In genomic region chr19:41846366-41847090, GRCm38 (mm10) we compare ENCODE assay signal across 8 mouse cellular contexts. TPM values are rescaled to one million over a fixed set of nuclear protein-coding genes. Genes with fewer than 3 reads are reported as not detected.
DNase-seq lines count a peak whose midpoint lies in the region; ATAC-seq and TF ChIP-seq lines count a peak whose summit lies in the region.

No protein-coding gene starts in this region.

- H3K4me1 ChIP-seq in erythroblast, embryonic 14.5 days (ENCODE audit: control insufficient read depth): peaks cover 70% of the 10 kb centered on the region
- H3K4me1 ChIP-seq in G1E (ENCODE audit: insufficient read depth, low read depth, low read length): peaks cover 58% of the 10 kb centered on the region
- peaks cover 23% of the 10 kb centered on the region for H3K4me1 ChIP-seq in embryonic facial prominence, embryonic 12.5 days
- peaks cover 49% of the 10 kb centered on the region for H3K4me1 ChIP-seq in liver, embryonic 15.5 days (replicated peaks)
- H3K4me1 ChIP-seq in stomach, postnatal 0 days (replicated peaks; ENCODE audit: control insufficient read depth, insufficient read depth): no peaks in the 10 kb centered on the region

- peaks cover 11% of the 10 kb centered on the region for H3K36me3 ChIP-seq in erythroblast, embryonic 14.5 days (ENCODE audit: control insufficient read depth)
- peaks cover 33% of the 10 kb centered on the region for H3K36me3 ChIP-seq in G1E (replicated peaks)
- H3K36me3 ChIP-seq in embryonic facial prominence, embryonic 12.5 days: no peaks in the 10 kb centered on the region
- no peaks in the 10 kb centered on the region for H3K36me3 ChIP-seq in liver, embryonic 15.5 days (replicated peaks)
- no peaks in the 10 kb centered on the region for H3K36me3 ChIP-seq in stomach, postnatal 0 days (ENCODE audit: control insufficient read depth, insufficient read depth, low read length)

- WGBS in embryonic facial prominence, embryonic 12.5 days: 18% methylated on average over 21 of the region's 21 CpGs
- WGBS in liver, embryonic 15.5 days (ENCODE audit: insufficient replicate concordance): 8% methylated on average over 21 of the region's 21 CpGs
- 15% methylated on average over 21 of the region's 21 CpGs for WGBS in stomach, postnatal 0 days

- TF ChIP-seq CTCF in G1E (IDR thresholded peaks at IDR 0.05; ENCODE audit: low read depth, low read length): no peak
- peak; percentile 36 for TF ChIP-seq CTCF in stomach, postnatal 0 days (IDR thresholded peaks at IDR 0.05; ENCODE audit: low read depth)

- H3K4me2 ChIP-seq in embryonic facial prominence, embryonic 12.5 days (replicated peaks): peak overlapping the region; percentile 99
- H3K4me2 ChIP-seq in liver, embryonic 15.5 days: peak overlapping the region; percentile 98
- H3K4me2 ChIP-seq in stomach, postnatal 0 days (replicated peaks; ENCODE audit: low read depth): peak overlapping the region; percentile 96

- no peaks in the 10 kb centered on the region for H3K9me3 ChIP-seq in erythroblast, embryonic 14.5 days (ENCODE audit: control insufficient read depth, low read length)
- H3K9me3 ChIP-seq in G1E (replicated peaks): no peaks in the 10 kb centered on the region
- H3K9me3 ChIP-seq in embryonic facial prominence, embryonic 12.5 days: no peaks in the 10 kb centered on the region
- no peaks in the 10 kb centered on the region for H3K9me3 ChIP-seq in liver, embryonic 15.5 days (replicated peaks)
- H3K9me3 ChIP-seq in stomach, postnatal 0 days (ENCODE audit: control insufficient read depth, low read length): no peaks in the 10 kb centered on the region

- no peak overlapping the region for H3K27ac ChIP-seq in embryonic facial prominence, embryonic 12.5 days
- peak overlapping the region; percentile 91 for H3K27ac ChIP-seq in liver, embryonic 15.5 days (replicated peaks)
- H3K27ac ChIP-seq in stomach, postnatal 0 days (replicated peaks): peak overlapping the region; percentile 94

- no peak for DNase-seq in G1E (ENCODE audit: low spot score)
- DNase-seq in heart, postnatal 4 days: peak; percentile 34
- DNase-seq in stomach, postnatal 0 days (ENCODE audit: low spot score): peak; percentile 20
- DNase-seq in thymus, postnatal 10 days (ENCODE audit: low spot score in 2 of 2): no peak

- no peak for ATAC-seq in erythroblast, adult 5-6 weeks (replicated peaks; ENCODE audit: low FRiP score, poor library complexity, severe bottlenecking)
- ATAC-seq in G1E (ENCODE audit: extremely low read depth, insufficient number of reproducible peaks, low FRiP score, poor library complexity, severe bottlenecking): no peak
- ATAC-seq in embryonic facial prominence, embryonic 12.5 days (ENCODE audit: insufficient number of reproducible peaks, insufficient read depth, low FRiP score, low TSS enrichment): no peak
- ATAC-seq in liver, embryonic 15.5 days (ENCODE audit: insufficient read depth): peak; percentile 6; the same call in 1 of the 2 replicates
- ATAC-seq in stomach, postnatal 0 days (ENCODE audit: low FRiP score, low TSS enrichment): no peak

- H3K9ac ChIP-seq in embryonic facial prominence, embryonic 12.5 days: peak overlapping the region; percentile 71
- H3K9ac ChIP-seq in liver, embryonic 15.5 days: peak overlapping the region; percentile 78
- H3K9ac ChIP-seq in stomach, postnatal 0 days (ENCODE audit: low read length): peak overlapping the region; percentile 77

- TF ChIP-seq EP300 in stomach, postnatal 0 days (optimal IDR thresholded peaks at IDR 0.05): no peak

- H3K27me3 ChIP-seq in erythroblast, embryonic 14.5 days (ENCODE audit: control insufficient read depth): no peaks in the 10 kb centered on the region
- no peaks in the 10 kb centered on the region for H3K27me3 ChIP-seq in G1E (ENCODE audit: insufficient read depth, low read length)
- peaks cover 9% of the 10 kb centered on the region; the same call in 1 of the 2 replicates for H3K27me3 ChIP-seq in embryonic facial prominence, embryonic 12.5 days
- H3K27me3 ChIP-seq in liver, embryonic 15.5 days: no peaks in the 10 kb centered on the region
- no peaks in the 10 kb centered on the region for H3K27me3 ChIP-seq in stomach, postnatal 0 days (ENCODE audit: control insufficient read depth, insufficient read depth, low read length)

- peak overlapping the region; percentile 95 for H3K4me3 ChIP-seq in erythroblast, embryonic 14.5 days (replicated peaks)
- peak overlapping the region; percentile 94 for H3K4me3 ChIP-seq in G1E (ENCODE audit: low read depth, low read length)
- H3K4me3 ChIP-seq in embryonic facial prominence, embryonic 12.5 days: peak overlapping the region; percentile 80
- H3K4me3 ChIP-seq in liver, embryonic 15.5 days (replicated peaks): peak overlapping the region; percentile 90
- H3K4me3 ChIP-seq in stomach, postnatal 0 days (ENCODE audit: low read depth, low read length): peak overlapping the region; percentile 72

RNA-seq across cellular contexts. Expression of gene Frat2, which starts 1.4 kb away (rescaled TPM):
- polyA plus RNA-seq in erythroblast, embryonic 14.5 days (2012): 8.4 and 10.4 TPM in 2 replicates
- 2.3 and 4.8 TPM in 2 replicates for total RNA-seq in erythroblast, adult 5-6 weeks (2015; ENCODE audit: low replicate concordance)
- total RNA-seq in erythroblast, adult 5-6 weeks (2017; ENCODE audit: low replicate concordance): 3.6 and 11.0 TPM in 2 replicates
- total RNA-seq in G1E (2014; fragmentation: Nextera tagmentation): 15.3 and 17.8 TPM in 2 replicates
- 23.4 and 30.4 TPM in 2 replicates for total RNA-seq in G1E (2017)
- polyA plus RNA-seq in G1E (2012): 42.6 and 60.2 TPM in 2 replicates
- polyA plus RNA-seq in embryonic facial prominence, embryonic 12.5 days (2016; fragmentation: Nextera tagmentation; extraction: Ambion mirVana): 9.2 and 9.9 TPM in 2 replicates
- 1 to 10 TPM; 3.6 to 3.9 TPM for total RNA-seq in heart, postnatal 4 days (2021)
- 4.4 and 4.5 TPM in 2 replicates for polyA plus RNA-seq in liver, embryonic 15.5 days (2015; fragmentation: Nextera tagmentation; extraction: Ambion mirVana)
- 3.5 and 4.3 TPM in 2 replicates for polyA plus RNA-seq in stomach, postnatal 0 days (2015; fragmentation: Nextera tagmentation; extraction: Ambion mirVana)

RNA-seq across cellular contexts. Expression of gene Frat1, which starts 16.8 kb away (rescaled TPM):
- 2.3 and 2.8 TPM in 2 replicates for polyA plus RNA-seq in erythroblast, embryonic 14.5 days (2012)
- 0.77 and 3.1 TPM in 2 replicates for total RNA-seq in erythroblast, adult 5-6 weeks (2015; ENCODE audit: low replicate concordance)
- 2.1 and 5.3 TPM in 2 replicates for total RNA-seq in erythroblast, adult 5-6 weeks (2017; ENCODE audit: low replicate concordance)
- total RNA-seq in G1E (2014; fragmentation: Nextera tagmentation): 11.4 and 13.5 TPM in 2 replicates
- 17.9 and 19.8 TPM in 2 replicates for total RNA-seq in G1E (2017)
- 41.1 and 52.6 TPM in 2 replicates for polyA plus RNA-seq in G1E (2012)
- polyA plus RNA-seq in embryonic facial prominence, embryonic 12.5 days (2016; fragmentation: Nextera tagmentation; extraction: Ambion mirVana): 7.9 and 8.9 TPM in 2 replicates
- total RNA-seq in heart, postnatal 4 days (2021): 1 to 10 TPM; 2.1 to 2.3 TPM
- 8.5 and 9.1 TPM in 2 replicates for polyA plus RNA-seq in liver, embryonic 15.5 days (2015; fragmentation: Nextera tagmentation; extraction: Ambion mirVana)
- polyA plus RNA-seq in stomach, postnatal 0 days (2015; fragmentation: Nextera tagmentation; extraction: Ambion mirVana): 9.3 and 9.8 TPM in 2 replicates

RNA-seq across cellular contexts. Expression of gene Arhgap19, which starts 44.7 kb away (rescaled TPM):
- polyA plus RNA-seq in erythroblast, embryonic 14.5 days (2012): 0.49 and 0.65 TPM in 2 replicates
- total RNA-seq in erythroblast, adult 5-6 weeks (2015; ENCODE audit: low replicate concordance): 17.5 and 28.6 TPM in 2 replicates
- 28.1 and 28.3 TPM in 2 replicates for total RNA-seq in erythroblast, adult 5-6 weeks (2017; ENCODE audit: low replicate concordance)
- total RNA-seq in G1E (2014; fragmentation: Nextera tagmentation) (66.1 and 95.6 TPM in 2 replicates), G1E (2017) (41.0 and 46.9 TPM in 2 replicates)
- 6.9 and 9.0 TPM in 2 replicates for polyA plus RNA-seq in G1E (2012)
- polyA plus RNA-seq in embryonic facial prominence, embryonic 12.5 days (2016; fragmentation: Nextera tagmentation; extraction: Ambion mirVana): 32.9 and 33.1 TPM in 2 replicates
- 10 to 100 TPM in 1 of 2 experiments, 1 to 10 TPM in 1; 9.5 to 10.2 TPM for total RNA-seq in heart, postnatal 4 days (2021)
- polyA plus RNA-seq in liver, embryonic 15.5 days (2015; fragmentation: Nextera tagmentation; extraction: Ambion mirVana): 26.6 and 29.4 TPM in 2 replicates
- 2.7 and 3.5 TPM in 2 replicates for polyA plus RNA-seq in stomach, postnatal 0 days (2015; fragmentation: Nextera tagmentation; extraction: Ambion mirVana)

RNA-seq across cellular contexts. Expression of gene Rrp12, which starts 49.4 kb away (rescaled TPM):
- 1.1 TPM in 2 replicates for polyA plus RNA-seq in erythroblast, embryonic 14.5 days (2012)
- total RNA-seq in erythroblast, adult 5-6 weeks (2015; ENCODE audit: low replicate concordance): 0.63 and 2.9 TPM in 2 replicates
- 2.4 and 2.6 TPM in 2 replicates for total RNA-seq in erythroblast, adult 5-6 weeks (2017; ENCODE audit: low replicate concordance)
- total RNA-seq in G1E (2014; fragmentation: Nextera tagmentation): 14.9 and 16.9 TPM in 2 replicates
- total RNA-seq in G1E (2017): 13.5 and 16.5 TPM in 2 replicates
- 31.0 and 33.8 TPM in 2 replicates for polyA plus RNA-seq in G1E (2012)
- polyA plus RNA-seq in embryonic facial prominence, embryonic 12.5 days (2016; fragmentation: Nextera tagmentation; extraction: Ambion mirVana): 23.5 and 24.0 TPM in 2 replicates
- total RNA-seq in heart, postnatal 4 days (2021): 10 to 100 TPM; 19.9 to 23.4 TPM
- polyA plus RNA-seq in liver, embryonic 15.5 days (2015; fragmentation: Nextera tagmentation; extraction: Ambion mirVana): 8.5 and 8.6 TPM in 2 replicates
- polyA plus RNA-seq in stomach, postnatal 0 days (2015; fragmentation: Nextera tagmentation; extraction: Ambion mirVana): 6.3 and 6.4 TPM in 2 replicates

Comparison
In these comparisons a context has a peak if more than half of its experiments do, and no peak if none do; other contexts are left out.
1. DNase-seq: peak in heart, postnatal 4 days (single experiment) and stomach, postnatal 0 days (single experiment); none in G1E (single experiment) and thymus, postnatal 10 days (0 of 2).
2. Peak in every context shown above with its lines, with median percentiles within 50 percentile points of each other: H3K4me3 ChIP-seq, H3K4me2 ChIP-seq and H3K9ac ChIP-seq.